Mouse (Mus musculus) T-cell, adult 66 days (primary cell): ENCODE results near the gene Psap. TPM values are rescaled to one million over a fixed set of nuclear protein-coding genes. Genes with fewer than 3 reads are reported as not detected.

Experiments
- total RNA-seq, 2 experiments: library from RNA; stranded (reverse); gene quantifications; 3 replicates in 1 of 2; 4 replicates in 1 of 2; pipeline ENCODE4 v1.2.4; 2023

Psap gene
- 100 to 1,000 TPM; 317 to 353 TPM for total RNA-seq

DNA sequence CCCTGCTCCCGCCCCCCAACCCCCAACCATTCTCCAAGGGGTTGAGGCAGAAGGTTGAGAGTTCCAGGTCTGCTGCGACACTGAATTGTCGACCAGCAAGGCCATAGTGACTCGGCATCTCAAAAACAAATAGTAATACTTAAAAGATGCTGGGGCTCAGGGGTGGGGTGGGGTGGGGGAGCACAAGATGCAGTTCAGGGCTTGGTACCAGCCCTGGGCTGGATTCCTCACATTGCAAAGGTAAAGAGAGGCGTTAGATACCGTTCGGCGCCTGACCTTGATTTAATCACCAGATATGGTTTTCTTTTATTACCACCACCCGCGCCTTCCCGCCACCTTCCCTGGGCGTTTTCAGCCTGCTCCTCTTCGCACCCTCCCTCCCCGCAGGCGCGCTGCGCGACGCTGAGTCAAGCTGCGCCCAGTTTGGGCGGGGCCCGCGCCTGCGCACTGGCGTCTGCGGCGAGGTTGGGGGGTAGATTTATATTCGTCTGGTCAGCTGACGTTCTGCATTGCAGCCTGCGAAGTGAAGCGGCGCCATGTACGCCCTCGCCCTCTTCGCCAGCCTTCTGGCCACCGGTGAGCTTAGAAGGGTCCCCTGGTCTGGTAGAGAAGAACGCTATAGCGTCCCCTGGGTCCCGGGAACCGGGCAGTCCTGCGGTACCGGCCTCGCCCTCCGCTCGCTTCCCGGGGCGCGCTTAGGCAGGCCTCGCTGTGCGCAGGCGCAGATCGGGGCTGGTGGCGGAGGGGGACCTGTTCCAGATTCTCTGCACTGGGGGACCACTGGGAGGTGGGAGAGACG, at the start of gene Psap:
Psap (plus strand) TSS at position 421 of the 799 bp plus-strand sequence.

DNA sequence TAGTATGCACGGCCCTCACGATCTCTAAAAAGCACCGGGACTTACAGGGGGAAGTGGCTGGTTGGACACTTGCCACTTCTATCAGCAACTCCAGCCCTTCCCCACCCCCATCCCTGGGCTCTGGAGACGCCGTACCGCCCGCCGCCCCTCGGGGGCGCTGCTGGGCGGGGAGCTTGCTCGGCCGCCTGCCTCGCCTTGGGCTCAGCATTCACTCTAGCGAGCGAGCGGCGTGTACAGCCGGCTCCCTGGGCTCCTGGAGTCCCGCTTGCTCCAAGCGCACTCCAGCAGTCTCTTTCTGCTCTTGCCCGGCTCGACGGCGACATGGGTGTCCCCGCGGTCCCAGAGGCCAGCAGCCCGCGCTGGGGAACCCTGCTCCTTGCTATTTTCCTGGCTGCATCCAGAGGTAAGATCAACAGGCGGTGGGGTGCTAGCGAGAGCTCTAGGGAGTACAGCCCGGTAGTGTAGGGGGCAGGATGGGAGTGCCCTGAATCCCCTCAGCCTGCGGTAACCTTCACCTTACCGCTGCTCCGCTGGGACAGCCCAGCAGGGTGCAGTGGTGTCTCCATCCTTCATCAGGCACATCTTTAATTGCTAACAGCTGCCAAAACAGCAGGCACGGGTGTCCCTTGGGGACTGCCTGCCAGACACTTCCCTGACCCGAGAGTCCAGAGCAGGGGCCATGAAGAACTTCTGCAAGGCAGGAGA, 69.4 kb downstream of the Psap start, which contains the start of gene Vsir:
Vsir (plus strand) TSS at position 151 of the 705 bp plus-strand sequence.

Other genes with a start within 250 kb of the Psap start
- 1 to 10 TPM; 6.0 to 7.6 TPM for gene Spock2, start 171.4 kb upstream of the Psap start, total RNA-seq
- under 1 TPM; 0.24 to 0.87 TPM for gene Chst3, start 58.4 kb upstream of the Psap start, total RNA-seq
- 100 to 1,000 TPM; 303 to 310 TPM for gene Vsir, start 69.2 kb downstream of the Psap start, total RNA-seq
- 1 to 10 TPM; 1.6 to 2.0 TPM for gene Gm17455, start 122.1 kb downstream of the Psap start, total RNA-seq